Mouse (Mus musculus) activated CD4-positive, CD25-positive, alpha-beta regulatory T cell, adult 4 months (primary cell): Measurements from ENCODE around the gene Agap3. TPM values are rescaled to one million over a fixed set of nuclear protein-coding genes. Genes with fewer than 3 reads are reported as not detected.

Experiments used
- ATAC-seq: one replicate; pipeline ENCODE4 v1.8.0; 2017
- polyA plus RNA-seq, 2 experiments: library from polyadenylated mRNA; unstranded; fragments of 100-300 nt; shearing (Covaris generic); gene quantifications; one replicate each; pipeline ENCODE4 v1.2.1; 2017

Gene Agap3
- polyA plus RNA-seq, 2 experiments from 2014 or later, result 3.9 to 6.0 TPM

- no peak for ATAC-seq
These were observed 73.6 kb downstream of the Agap3 start for GRCm38 (mm10) chr5:24525360-24526189.

GRCm38 (mm10) chr5:24526190-24526888 is 74.4 kb downstream of the Agap3 start:
- ATAC-seq, result no peak

- no peak for ATAC-seq
These were observed 74.9 kb downstream of the Agap3 start, which contains the start of gene Gbx1 for GRCm38 (mm10) chr5:24526889-24527230. TSS of gene Gbx1 (minus strand) at chr5:24527202.

- no peak for ATAC-seq
These were observed 75.8 kb downstream of the Agap3 start for GRCm38 (mm10) chr5:24527780-24528179.

GRCm38 (mm10) chr5:24530042-24530689 is 78.2 kb downstream of the Agap3 start:
- peak; percentile 97 for ATAC-seq

GRCm38 (mm10) chr5:24533391-24533790 is 81.4 kb downstream of the Agap3 start:
- no peak for ATAC-seq

GRCm38 (mm10) chr5:24534292-24534691 is 82.3 kb downstream of the Agap3 start:
- ATAC-seq, result no peak

- ATAC-seq, result no peak
These were observed 83.8 kb downstream of the Agap3 start for GRCm38 (mm10) chr5:24535731-24536130.

GRCm38 (mm10) chr5:24536511-24536910 is 84.5 kb downstream of the Agap3 start:
- ATAC-seq, result no peak

- ATAC-seq, result no peak
These were observed 85.6 kb downstream of the Agap3 start for GRCm38 (mm10) chr5:24537618-24538017.

GRCm38 (mm10) chr5:24539571-24540296 is 87.8 kb downstream of the Agap3 start:
- ATAC-seq, result no peak

GRCm38 (mm10) chr5:24540387-24541143 is 88.6 kb downstream of the Agap3 start, which contains the start of gene Asb10:
TSS of gene Asb10 (minus strand) at chr5:24540978.
- no peak for ATAC-seq

GRCm38 (mm10) chr5:24541144-24541569 is 89.2 kb downstream of the Agap3 start:
- ATAC-seq, result no peak

GRCm38 (mm10) chr5:24542643-24543042 is 90.7 kb downstream of the Agap3 start:
- no peak for ATAC-seq

- no peak for ATAC-seq
These were observed 98.8 kb downstream of the Agap3 start for GRCm38 (mm10) chr5:24550598-24551316.

- no peak for ATAC-seq
These were observed 99.3 kb downstream of the Agap3 start for GRCm38 (mm10) chr5:24551317-24551688.

Other genes starting within 250 kb of the Agap3 start
- gene Kcnh2, start 100.6 kb upstream of the Agap3 start, polyA plus RNA-seq, result under 1 TPM; 0.16 to 0.24 TPM
- under 1 TPM in 1 of 2 experiments, not detected in 1; 0.42 TPM for gene Nos3, start 87.4 kb upstream of the Agap3 start, polyA plus RNA-seq
- gene Atg9b, start 60.0 kb upstream of the Agap3 start, polyA plus RNA-seq, result 1 to 10 TPM; 2.2 to 2.9 TPM
- 10 to 100 TPM; 15.3 to 21.6 TPM for gene Abcb8, start 58.5 kb upstream of the Agap3 start, polyA plus RNA-seq
- gene Asic3, start 38.8 kb upstream of the Agap3 start, polyA plus RNA-seq, result under 1 TPM in 1 of 2 experiments, not detected in 1; 0.85 TPM
- 10 to 100 TPM; 54.8 to 58.3 TPM for gene Cdk5, start 28.6 kb upstream of the Agap3 start, polyA plus RNA-seq
- 10 to 100 TPM; 12.2 to 13.3 TPM for gene Slc4a2, start 28.3 kb upstream of the Agap3 start, polyA plus RNA-seq
- 10 to 100 TPM; 34.9 to 49.5 TPM for gene Fastk, start 6.9 kb upstream of the Agap3 start, polyA plus RNA-seq
- gene Tmub1, start 4.3 kb upstream of the Agap3 start, polyA plus RNA-seq, result 10 to 100 TPM; 51.1 to 65.5 TPM
- under 1 TPM in 1 of 2 experiments, not detected in 1; 0.09 TPM for gene Gbx1, start 75.0 kb downstream of the Agap3 start, polyA plus RNA-seq
- not detected for gene Asb10, start 88.8 kb downstream of the Agap3 start, polyA plus RNA-seq
- gene 4931409K22Rik, start 104.6 kb downstream of the Agap3 start, polyA plus RNA-seq, result under 1 TPM in 1 of 2 experiments, not detected in 1; 0.46 TPM
- 10 to 100 TPM; 51.8 to 56.8 TPM for gene Abcf2, start 125.3 kb downstream of the Agap3 start, polyA plus RNA-seq
- 10 to 100 TPM in 1 of 2 experiments, 1 to 10 TPM in 1; 8.3 to 17.8 TPM for gene Chpf2, start 134.6 kb downstream of the Agap3 start, polyA plus RNA-seq
- under 1 TPM in 1 of 2 experiments, not detected in 1; 0.41 TPM for gene Smarcd3, start 172.2 kb downstream of the Agap3 start, polyA plus RNA-seq
- gene Nub1, start 233.4 kb downstream of the Agap3 start, polyA plus RNA-seq, result 10 to 100 TPM; 63.9 to 65.7 TPM